Mouse (Mus musculus) liver, embryonic 14.5 days (tissue): ENCODE measurements around the gene Fnbp4.

Source experiments
- CTCF ChIP-seq: IDR thresholded peaks from 2 replicates; pipeline ENCODE4 v1.5.1; 2016; ENCODE audit warnings: antibody characterized with exemption, low read depth, control low read depth
- EP300 ChIP-seq: IDR thresholded peaks from 2 replicates; pipeline ENCODE4 v1.6.1; 2016; ENCODE audit warnings: antibody characterized with exemption, low read depth

- TF ChIP-seq CTCF (no peak), EP300 (no peak)
Measured at GRCm38 (mm10) chr2:90746538-90746865, 1.3 kb downstream of the Fnbp4 start.
